Mouse (Mus musculus) urinary bladder, postnatal 4 days (tissue): Measurements from ENCODE around the gene Hist1h4j.
"Not testable (repeated sequence)": the region's sequence is repeated elsewhere in the genome, so short reads cannot be mapped to it uniquely, and the experiment has no call there.

Source experiments
- DNase-seq, 2 experiments: peaks; one replicate each; pipeline ENCODE4 v3.0.0; 2021 to 2022; ENCODE audit warnings: low spot score in 2 of 2

Hist1h4j gene

DNA sequence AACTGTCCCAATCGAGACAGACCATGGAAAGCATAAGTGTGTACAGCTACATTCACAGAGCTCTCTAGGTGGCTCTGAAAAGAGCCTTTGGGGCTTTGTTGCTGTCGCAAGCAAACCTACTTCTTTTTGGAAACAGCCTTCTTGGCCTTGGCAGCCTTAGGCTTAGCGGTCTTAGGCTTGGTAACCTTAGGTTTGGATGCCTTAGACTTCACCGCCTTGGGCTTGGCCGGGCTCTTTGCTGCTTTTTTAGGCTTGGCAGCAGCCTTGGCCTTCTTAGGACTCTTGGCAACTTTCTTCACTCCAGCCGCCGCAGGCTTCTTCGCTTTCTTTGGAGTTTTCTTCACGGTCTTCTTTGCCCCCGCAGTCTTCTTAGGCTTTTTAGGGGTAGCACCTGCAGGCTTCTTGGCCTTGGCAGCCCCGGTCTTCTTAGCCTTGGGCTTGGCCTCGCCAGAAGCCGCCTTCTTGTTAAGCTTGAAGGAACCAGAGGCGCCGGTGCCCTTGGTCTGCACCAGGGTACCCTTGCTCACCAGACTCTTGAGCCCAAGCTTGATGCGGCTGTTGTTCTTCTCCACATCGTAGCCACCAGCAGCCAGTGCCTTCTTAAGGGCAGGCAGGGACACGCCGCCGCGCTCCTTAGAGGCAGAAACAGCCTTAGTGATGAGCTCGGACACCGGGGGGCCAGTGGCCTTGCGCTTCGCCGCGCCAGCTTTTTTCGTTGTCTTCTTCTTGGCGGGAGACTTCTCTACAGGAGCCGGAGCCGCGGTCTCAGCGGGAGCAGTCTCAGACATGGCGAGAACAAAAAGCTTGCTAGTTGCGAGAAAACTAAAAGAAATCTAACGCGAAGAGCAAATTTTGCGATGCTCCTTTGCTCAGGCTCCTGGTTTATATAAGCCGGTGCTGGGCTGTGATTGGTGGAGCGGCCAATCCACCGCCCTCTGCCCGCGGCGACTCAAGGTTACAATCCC lies 45.2 kb downstream of the Hist1h4j start, which contains the start of gene Hist1h1b:
Hist1h1b (minus strand) TSS at position 859 of the 965 bp plus-strand sequence.
- peak; percentile 51 to 63 for DNase-seq

DNA sequence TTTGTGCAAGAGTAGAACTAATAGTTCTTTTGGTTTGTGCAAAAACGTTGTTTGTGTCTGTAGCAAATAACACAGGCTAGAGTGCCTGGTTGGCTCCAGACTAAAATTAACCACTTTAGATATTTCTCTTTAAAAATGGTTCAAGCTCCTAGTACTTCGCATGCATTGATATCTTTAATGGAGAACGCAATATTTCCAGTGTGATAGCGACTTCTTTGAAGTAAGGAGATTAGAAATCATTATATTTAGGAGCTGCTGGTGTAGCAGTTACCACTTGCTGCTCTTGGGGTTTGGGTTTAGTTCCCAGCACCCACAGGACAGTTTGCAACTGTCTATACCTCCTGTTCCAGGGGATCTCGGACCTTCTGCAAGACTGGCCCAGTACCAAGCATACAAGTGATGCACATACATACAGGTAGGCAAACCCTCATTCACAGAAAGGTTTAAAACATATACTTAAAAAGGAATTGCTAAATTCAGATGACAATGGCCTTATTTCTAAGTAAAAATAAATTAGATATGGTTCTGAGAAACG lies 46.2 kb downstream of the Hist1h4j start:
- no peak for DNase-seq

DNA sequence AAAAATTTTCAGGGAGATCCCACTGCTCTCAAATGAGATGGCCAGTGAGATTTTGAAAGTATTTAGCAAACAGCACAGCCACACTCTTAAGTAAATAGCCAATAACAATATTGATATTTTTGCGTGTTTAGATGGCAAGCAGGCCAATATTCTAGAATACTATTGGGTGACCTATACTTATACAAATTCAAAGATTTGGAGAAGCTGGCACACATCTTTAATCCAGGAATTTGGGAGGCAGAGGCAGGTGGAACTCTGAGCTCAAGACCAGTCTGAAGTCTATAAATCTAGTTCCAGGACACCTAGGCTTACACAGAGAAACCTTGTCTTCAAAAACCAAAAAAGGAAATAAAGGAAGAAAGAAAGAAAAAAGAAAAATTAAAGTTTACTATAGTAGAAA lies 46.8 kb downstream of the Hist1h4j start:
- no peak for DNase-seq

DNA sequence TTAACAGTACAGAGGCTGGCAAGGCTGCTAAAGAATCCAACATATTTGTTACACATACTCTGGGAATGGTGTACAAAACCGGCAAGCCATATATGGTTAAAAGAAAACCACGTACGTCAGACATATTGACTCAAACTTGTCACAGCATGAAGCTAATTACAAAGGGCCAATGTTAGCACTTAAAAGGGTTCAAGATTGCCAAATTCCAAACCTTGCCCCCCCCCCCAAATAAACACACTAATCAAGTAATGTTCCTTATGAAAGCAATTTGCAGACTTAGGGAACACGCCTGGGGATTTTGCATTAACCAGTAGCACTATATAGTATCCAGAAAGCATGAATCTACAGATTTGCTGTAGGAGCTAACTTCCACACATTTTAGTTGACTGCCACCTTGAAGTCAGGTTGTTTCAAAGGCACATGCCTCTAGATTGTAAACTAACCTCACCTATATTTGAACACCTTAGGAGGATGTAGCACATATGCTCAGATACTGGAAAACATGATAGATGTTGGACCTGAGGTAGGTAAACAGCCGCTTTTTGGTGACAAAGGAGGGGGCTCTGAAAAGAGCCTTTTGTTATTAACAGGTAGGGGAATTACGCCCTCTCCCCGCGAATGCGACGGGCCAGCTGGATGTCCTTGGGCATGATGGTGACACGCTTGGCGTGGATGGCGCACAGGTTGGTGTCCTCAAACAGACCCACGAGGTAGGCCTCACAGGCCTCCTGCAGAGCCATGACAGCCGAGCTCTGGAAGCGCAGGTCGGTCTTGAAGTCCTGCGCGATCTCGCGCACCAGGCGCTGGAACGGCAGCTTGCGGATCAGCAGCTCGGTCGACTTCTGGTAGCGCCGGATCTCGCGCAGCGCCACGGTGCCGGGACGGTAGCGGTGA lies 47.7 kb downstream of the Hist1h4j start:
- not testable (repeated sequence) for DNase-seq

DNA sequence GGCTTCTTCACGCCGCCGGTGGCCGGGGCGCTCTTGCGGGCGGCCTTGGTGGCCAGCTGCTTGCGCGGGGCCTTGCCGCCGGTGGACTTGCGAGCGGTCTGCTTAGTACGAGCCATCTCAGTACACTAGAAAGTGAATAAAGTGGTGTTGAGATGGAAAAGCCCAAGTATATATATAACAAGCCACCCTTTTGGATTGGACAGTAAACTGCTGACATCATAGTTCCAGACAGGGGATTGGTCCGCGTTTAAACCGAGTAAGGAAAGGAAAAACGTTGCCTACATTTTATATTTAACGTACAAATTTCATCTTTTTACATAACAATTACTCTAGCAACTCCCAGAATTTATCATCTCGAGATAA lies 48.4 kb downstream of the Hist1h4j start, which contains the start of gene Hist1h3i:
Hist1h3i (minus strand) TSS at position 116 of the 363 bp plus-strand sequence.
- peak in 1 of 2 experiments; percentile 30 for DNase-seq

DNA sequence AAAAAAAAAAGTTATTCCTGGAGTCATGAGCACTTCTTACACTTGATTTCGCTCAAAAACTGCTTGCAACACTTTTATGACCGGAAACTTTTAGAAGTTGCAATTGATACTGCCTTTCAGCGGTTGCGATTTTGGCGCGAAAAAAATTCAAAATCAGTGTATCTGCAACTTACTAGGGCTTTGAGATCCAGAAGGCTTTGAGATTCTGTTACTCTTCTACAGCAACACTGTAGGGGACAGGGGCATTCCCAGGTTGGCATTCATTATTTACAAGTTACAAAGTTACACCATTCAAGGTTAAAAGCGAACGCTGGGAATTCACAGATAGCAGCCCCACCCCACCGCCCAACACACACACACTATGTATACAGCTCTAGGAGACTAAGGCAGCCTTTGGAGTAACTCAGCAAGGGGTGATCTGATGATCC lies 48.9 kb downstream of the Hist1h4j start:
- no peak for DNase-seq

DNA sequence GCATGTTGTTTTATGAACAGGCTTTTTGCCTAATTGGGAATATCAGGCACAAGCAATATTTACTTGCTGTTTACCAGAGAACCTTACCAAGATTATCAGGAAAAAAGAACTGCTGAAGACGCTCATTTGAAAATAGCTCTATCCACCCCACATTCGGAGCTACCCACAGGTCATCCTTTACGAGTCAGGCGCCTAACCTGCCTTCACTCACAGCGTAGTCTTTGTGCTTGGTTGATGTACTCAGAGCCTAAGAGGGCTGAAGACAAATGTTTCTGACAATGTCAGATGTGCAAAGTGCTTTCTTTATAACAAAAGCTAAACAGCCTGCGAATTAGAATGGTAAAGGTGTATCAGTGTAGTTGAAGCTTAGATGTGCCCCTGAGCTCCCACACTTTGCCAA lies 49.4 kb downstream of the Hist1h4j start:
- DNase-seq = no peak
